Mouse (Mus musculus): Measurements from ENCODE around the gene Nxpe3. TPM values are rescaled to one million over a fixed set of nuclear protein-coding genes. Genes with fewer than 3 reads are reported as not detected.

Nxpe3 gene
- polyA plus RNA-seq (2012; rRNA removed; ENCODE audit: low replicate concordance): 0.39 and 1.4 TPM in 2 replicates

DNA sequence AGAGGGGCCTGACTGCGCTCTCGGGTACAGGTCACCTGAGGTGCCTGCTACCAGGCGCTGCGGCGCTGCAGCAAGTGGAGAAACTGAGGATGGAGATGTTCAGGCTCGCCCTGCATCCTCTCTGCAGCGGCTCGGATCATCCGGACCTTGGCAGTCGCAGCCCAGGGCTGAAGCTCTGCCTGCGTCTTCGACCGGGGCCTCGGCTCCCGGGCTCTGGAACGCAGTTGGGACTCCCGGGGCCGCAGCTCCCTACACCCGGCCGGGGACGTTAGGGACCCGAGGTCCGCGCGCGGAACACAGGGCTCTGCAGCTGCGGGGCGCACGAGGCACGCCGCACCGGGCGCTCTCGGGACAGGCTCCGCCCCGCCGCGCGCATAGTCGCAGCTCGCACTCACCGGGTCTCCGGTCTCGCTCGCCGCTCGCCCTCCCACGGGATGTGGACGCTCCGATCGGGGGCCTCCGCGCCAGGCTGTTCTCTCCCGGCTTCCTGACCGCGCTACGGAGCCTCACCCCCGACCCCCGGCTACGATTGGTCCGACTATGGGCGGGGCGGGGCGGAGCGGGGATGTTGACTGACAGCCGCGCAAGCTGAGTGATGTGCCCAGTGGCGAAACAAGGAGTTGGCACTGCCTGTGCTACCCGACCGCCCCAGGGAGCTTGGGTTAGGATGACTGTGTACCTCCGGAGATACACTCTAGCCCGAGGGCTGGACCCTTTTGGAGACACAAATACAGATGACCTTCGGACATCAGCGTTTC, at the start of gene Nxpe3:
TSS of gene Nxpe3 (minus strand) at position 393 of the 758 bp plus-strand sequence.

DNA sequence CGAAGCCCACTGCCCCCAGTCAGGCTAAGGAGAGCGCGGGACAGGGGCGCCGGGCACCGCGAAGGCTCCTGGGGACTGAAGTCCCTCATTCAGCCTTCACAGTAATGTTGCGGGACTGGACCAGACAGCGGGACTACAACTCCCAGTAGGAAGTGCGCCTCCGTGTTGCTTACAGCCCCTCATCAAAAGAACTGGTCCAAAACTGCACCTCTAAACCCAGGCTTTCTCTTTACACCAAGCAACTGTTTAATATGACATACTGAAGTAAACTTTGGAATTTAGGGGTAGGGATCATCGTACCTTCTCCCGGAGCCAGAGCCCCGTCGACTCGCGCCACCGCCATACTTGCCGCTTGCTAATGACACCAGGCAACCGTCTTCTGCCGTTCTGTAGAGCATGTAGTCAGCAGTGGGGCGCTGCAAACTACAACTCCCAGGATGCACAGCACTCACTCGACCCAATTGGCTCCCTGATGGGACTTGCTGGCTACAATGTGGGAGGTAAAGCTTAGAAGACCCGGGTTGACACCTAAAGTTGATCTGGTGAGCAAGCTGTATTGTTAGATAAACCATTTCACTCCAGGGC, 39.5 kb upstream of the Nxpe3 start, which contains the start of gene Cep97:
TSS of gene Cep97 (minus strand) at position 403 of the 585 bp plus-strand sequence.

DNA sequence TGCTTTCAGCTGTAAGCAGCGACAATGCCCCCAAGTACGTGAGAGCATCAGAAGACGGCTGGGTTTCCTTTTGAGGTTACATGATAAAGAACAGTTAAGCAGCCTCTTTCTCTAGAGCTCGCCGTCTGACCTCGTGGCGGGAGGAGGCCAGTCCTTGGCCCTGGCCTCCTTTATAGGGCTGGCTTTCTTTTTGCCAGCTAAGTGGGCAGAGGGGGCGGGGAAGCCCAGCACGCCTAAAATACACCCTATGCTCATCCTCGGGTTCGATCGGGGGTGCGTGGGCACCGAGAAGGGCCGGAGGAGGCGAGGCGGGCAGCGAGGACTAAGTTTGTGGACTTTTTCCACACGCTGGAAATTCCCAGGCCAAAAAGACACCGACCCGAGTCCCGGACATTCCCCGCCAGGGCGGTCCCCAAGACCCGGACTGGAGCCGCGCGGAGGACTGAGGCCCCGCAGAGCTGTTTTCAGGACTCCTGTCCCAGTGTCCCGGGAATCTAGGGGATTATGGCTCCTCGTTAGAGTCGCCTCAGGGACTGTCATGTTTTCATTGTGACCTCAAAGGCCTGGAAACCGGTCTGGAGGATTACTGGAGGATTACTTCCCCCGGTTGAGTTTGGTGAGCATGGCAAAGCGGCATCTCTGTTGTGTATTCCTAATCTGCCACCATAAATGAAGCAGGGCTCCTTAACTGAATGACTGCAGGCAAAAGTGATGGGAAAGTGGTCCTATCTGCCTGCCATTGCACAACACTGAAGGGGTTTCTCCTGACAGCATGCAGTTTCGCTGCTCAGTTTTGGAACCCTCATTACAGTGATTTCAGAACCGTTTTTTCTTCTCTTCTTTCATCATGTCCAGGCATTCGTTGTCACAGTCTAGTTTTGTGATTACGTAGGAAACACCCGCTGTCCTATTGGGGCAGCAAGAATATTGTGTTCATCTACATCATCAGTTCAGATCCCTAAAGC, 56.3 kb downstream of the Nxpe3 start, which contains the start of gene Nfkbiz:
TSS of gene Nfkbiz (minus strand) at position 390 of the 965 bp plus-strand sequence.

Other genes with a start within 250 kb of the Nxpe3 start
- gene Nfkbiz, start 56.4 kb downstream of the Nxpe3 start, polyA plus RNA-seq (2012; rRNA removed; ENCODE audit: low replicate concordance): 5.6 and 11.7 TPM in 2 replicates
- 0.79 and 1.5 TPM in 2 replicates for gene Cep97, start 39.6 kb upstream of the Nxpe3 start, polyA plus RNA-seq (2012; rRNA removed; ENCODE audit: low replicate concordance)
- gene Rpl24, start 71.0 kb upstream of the Nxpe3 start, polyA plus RNA-seq (2012; rRNA removed; ENCODE audit: low replicate concordance): 137 and 208 TPM in 2 replicates
- gene Zbtb11, start 78.6 kb upstream of the Nxpe3 start, polyA plus RNA-seq (2012; rRNA removed; ENCODE audit: low replicate concordance): 2.8 and 5.6 TPM in 2 replicates
- gene Pcnp, start 134.5 kb upstream of the Nxpe3 start, polyA plus RNA-seq (2012; rRNA removed; ENCODE audit: low replicate concordance): 19.4 and 25.6 TPM in 2 replicates
- gene Trmt10c, start 142.5 kb upstream of the Nxpe3 start, polyA plus RNA-seq (2012; rRNA removed; ENCODE audit: low replicate concordance): 2.0 and 4.0 TPM in 2 replicates
- gene Senp7, start 153.1 kb upstream of the Nxpe3 start, polyA plus RNA-seq (2012; rRNA removed; ENCODE audit: low replicate concordance): 3.5 and 5.7 TPM in 2 replicates

Measured in subcutaneous adipose tissue, adult 2 months (tissue).